Mouse (Mus musculus): ENCODE measurements around the gene Aldh1a3. TPM values are rescaled to one million over a fixed set of nuclear protein-coding genes. Genes with fewer than 3 reads are reported as not detected.
A peak's percentile ranks its signal among the peaks of the same experiment; 100 is the strongest.

Aldh1a3 gene
- polyA plus RNA-seq, 1 experiment, result 4.0 TPM

GRCm38 (mm10) chr7:66351074-66351473, 76.2 kb downstream of the Aldh1a3 start:
- Histone ChIP-seq H3K36me3 (ENCODE audit: control insufficient read depth, insufficient read depth) (peaks cover 20% of the 10 kb centered on the region), H3K79me2 (ENCODE audit: control insufficient read depth, insufficient read depth) (peaks cover 97% of the 10 kb centered on the region), H3K79me3 (ENCODE audit: low read depth) (peaks cover 60% of the 10 kb centered on the region), H3K4me3 (ENCODE audit: insufficient read depth, poor library complexity, severe bottlenecking) (no peak overlapping the region), H3ac (ENCODE audit: control insufficient read depth, insufficient read length, low read depth) (no peak overlapping the region), H3K27me3 (ENCODE audit: control insufficient read depth, insufficient read depth, insufficient read length) (no peaks in the 10 kb centered on the region)
- TF ChIP-seq MYOG (IDR thresholded peaks at IDR 0.05; ENCODE audit: control insufficient read depth, extremely low read depth, insufficient read length) (no peak), CTCF (IDR thresholded peaks at IDR 0.05; ENCODE audit: control insufficient read depth, insufficient read depth, insufficient read length) (no peak), MYOD1 (IDR thresholded peaks at IDR 0.05; ENCODE audit: control insufficient read depth, insufficient read length, low read depth) (no peak), FOSL1 (IDR thresholded peaks at IDR 0.05; ENCODE audit: insufficient read depth, low read length, poor library complexity, severe bottlenecking) (no peak), USF1 (IDR thresholded peaks at IDR 0.05; ENCODE audit: low read depth) (no peak), MAX (IDR thresholded peaks at IDR 0.05) (no peak), CEBPB (IDR thresholded peaks at IDR 0.05; ENCODE audit: low read depth) (no peak)

GRCm38 (mm10) chr7:66349670-66350069, 77.6 kb downstream of the Aldh1a3 start:
- Histone ChIP-seq H3K79me2 (ENCODE audit: control insufficient read depth, insufficient read depth) (peaks cover 97% of the 10 kb centered on the region), H3K79me3 (ENCODE audit: low read depth) (peaks cover 56% of the 10 kb centered on the region), H3K36me3 (ENCODE audit: control insufficient read depth, insufficient read depth) (peaks cover 17% of the 10 kb centered on the region), H3ac (ENCODE audit: control insufficient read depth, insufficient read length, low read depth) (no peak overlapping the region), H3K4me3 (ENCODE audit: insufficient read depth, poor library complexity, severe bottlenecking) (no peak overlapping the region), H3K27me3 (ENCODE audit: control insufficient read depth, insufficient read depth, insufficient read length) (no peaks in the 10 kb centered on the region)
- no peak for TF ChIP-seq CTCF (IDR thresholded peaks at IDR 0.05; ENCODE audit: control insufficient read depth, insufficient read depth, insufficient read length)
- no peak for TF ChIP-seq FOSL1 (IDR thresholded peaks at IDR 0.05; ENCODE audit: insufficient read depth, low read length, poor library complexity, severe bottlenecking)
- no peak for TF ChIP-seq CEBPB (IDR thresholded peaks at IDR 0.05; ENCODE audit: low read depth)
- no peak for TF ChIP-seq MYOD1 (IDR thresholded peaks at IDR 0.05; ENCODE audit: control insufficient read depth, insufficient read length, low read depth)
- TF ChIP-seq MAX (IDR thresholded peaks at IDR 0.05), result no peak
- no peak for TF ChIP-seq USF1 (IDR thresholded peaks at IDR 0.05; ENCODE audit: low read depth)
- no peak for TF ChIP-seq MYOG (IDR thresholded peaks at IDR 0.05; ENCODE audit: control insufficient read depth, extremely low read depth, insufficient read length)

- no peak overlapping the region for H3K4me3 ChIP-seq (ENCODE audit: insufficient read depth, poor library complexity, severe bottlenecking)
- peaks cover 53% of the 10 kb centered on the region for H3K79me3 ChIP-seq (ENCODE audit: low read depth)
- H3K36me3 ChIP-seq (ENCODE audit: control insufficient read depth, insufficient read depth), result peaks cover 17% of the 10 kb centered on the region
- H3K79me2 ChIP-seq (ENCODE audit: control insufficient read depth, insufficient read depth), result peaks cover 96% of the 10 kb centered on the region
- no peaks in the 10 kb centered on the region for H3K27me3 ChIP-seq (ENCODE audit: control insufficient read depth, insufficient read depth, insufficient read length)
- H3ac ChIP-seq (ENCODE audit: control insufficient read depth, insufficient read length, low read depth), result no peak overlapping the region
- TF ChIP-seq MAX (IDR thresholded peaks at IDR 0.05) (no peak), FOSL1 (IDR thresholded peaks at IDR 0.05; ENCODE audit: insufficient read depth, low read length, poor library complexity, severe bottlenecking) (no peak), MYOD1 (IDR thresholded peaks at IDR 0.05; ENCODE audit: control insufficient read depth, insufficient read length, low read depth) (no peak), USF1 (IDR thresholded peaks at IDR 0.05; ENCODE audit: low read depth) (no peak), CEBPB (IDR thresholded peaks at IDR 0.05; ENCODE audit: low read depth) (no peak), CTCF (IDR thresholded peaks at IDR 0.05; ENCODE audit: control insufficient read depth, insufficient read depth, insufficient read length) (no peak), MYOG (IDR thresholded peaks at IDR 0.05; ENCODE audit: control insufficient read depth, extremely low read depth, insufficient read length) (no peak)
These were observed 78.7 kb downstream of the Aldh1a3 start for GRCm38 (mm10) chr7:66348588-66348987.

- no peak for TF ChIP-seq USF1 (IDR thresholded peaks at IDR 0.05; ENCODE audit: low read depth)
- TF ChIP-seq MAX (IDR thresholded peaks at IDR 0.05), result no peak
- TF ChIP-seq CTCF (IDR thresholded peaks at IDR 0.05; ENCODE audit: control insufficient read depth, insufficient read depth, insufficient read length), result no peak
- no peak for TF ChIP-seq MYOD1 (IDR thresholded peaks at IDR 0.05; ENCODE audit: control insufficient read depth, insufficient read length, low read depth)
- TF ChIP-seq MYOG (IDR thresholded peaks at IDR 0.05; ENCODE audit: control insufficient read depth, extremely low read depth, insufficient read length), result no peak
- no peak for TF ChIP-seq CEBPB (IDR thresholded peaks at IDR 0.05; ENCODE audit: low read depth)
- TF ChIP-seq FOSL1 (IDR thresholded peaks at IDR 0.05; ENCODE audit: insufficient read depth, low read length, poor library complexity, severe bottlenecking), result no peak
- Histone ChIP-seq H3K79me2 (ENCODE audit: control insufficient read depth, insufficient read depth) (peaks cover 96% of the 10 kb centered on the region), H3ac (ENCODE audit: control insufficient read depth, insufficient read length, low read depth) (no peak overlapping the region), H3K36me3 (ENCODE audit: control insufficient read depth, insufficient read depth) (peaks cover 17% of the 10 kb centered on the region), H3K79me3 (ENCODE audit: low read depth) (peaks cover 40% of the 10 kb centered on the region), H3K27me3 (ENCODE audit: control insufficient read depth, insufficient read depth, insufficient read length) (no peaks in the 10 kb centered on the region), H3K4me3 (ENCODE audit: insufficient read depth, poor library complexity, severe bottlenecking) (no peak overlapping the region)
These were observed 80.2 kb downstream of the Aldh1a3 start for GRCm38 (mm10) chr7:66346959-66347663.

GRCm38 (mm10) chr7:66343307-66343706, 84.0 kb downstream of the Aldh1a3 start:
- TF ChIP-seq USF1 (IDR thresholded peaks at IDR 0.05; ENCODE audit: low read depth), result no peak
- TF ChIP-seq MYOG (IDR thresholded peaks at IDR 0.05; ENCODE audit: control insufficient read depth, extremely low read depth, insufficient read length), result no peak
- TF ChIP-seq CEBPB (IDR thresholded peaks at IDR 0.05; ENCODE audit: low read depth), result peak; percentile 15
- TF ChIP-seq CTCF (IDR thresholded peaks at IDR 0.05; ENCODE audit: control insufficient read depth, insufficient read depth, insufficient read length), result no peak
- no peak overlapping the region for H3K4me3 ChIP-seq (ENCODE audit: insufficient read depth, poor library complexity, severe bottlenecking)
- peaks cover 15% of the 10 kb centered on the region for H3K36me3 ChIP-seq (ENCODE audit: control insufficient read depth, insufficient read depth)
- no peaks in the 10 kb centered on the region for H3K27me3 ChIP-seq (ENCODE audit: control insufficient read depth, insufficient read depth, insufficient read length)
- H3K79me3 ChIP-seq (ENCODE audit: low read depth), result peaks cover 16% of the 10 kb centered on the region
- H3K79me2 ChIP-seq (ENCODE audit: control insufficient read depth, insufficient read depth), result peaks cover 73% of the 10 kb centered on the region
- no peak overlapping the region for H3ac ChIP-seq (ENCODE audit: control insufficient read depth, insufficient read length, low read depth)
